Mouse (Mus musculus) testis, postnatal 10 days (tissue): ENCODE measurements around the gene Btbd7.
A peak's percentile ranks its signal among the peaks of the same experiment; 100 is the strongest.

Experiments used
- DNase-seq: peaks from one replicate; pipeline ENCODE4 v3.0.0; 2021; ENCODE audit warnings: low spot score

Gene Btbd7

DNA sequence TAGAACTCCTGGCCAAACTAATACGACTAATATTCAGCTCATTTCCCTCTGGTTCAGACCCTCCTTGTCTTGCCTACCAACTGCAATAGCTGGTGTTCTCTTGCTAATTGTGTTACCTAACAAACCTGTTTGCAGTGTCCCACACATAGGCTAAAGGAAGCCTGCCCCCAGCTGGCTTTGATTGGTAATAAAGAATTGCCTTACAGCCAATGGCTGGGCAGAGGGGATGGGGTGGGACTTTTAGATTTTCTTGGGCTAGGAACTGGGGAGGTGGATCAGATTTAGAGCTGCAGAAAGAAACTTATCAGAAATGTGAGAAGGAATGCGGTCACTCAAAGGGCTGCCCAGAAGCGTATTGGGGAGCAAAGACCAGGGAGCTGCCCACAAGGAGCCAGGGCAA, 98.8 kb downstream of the Btbd7 start:
- DNase-seq = peak; percentile 50

GRCm38 (mm10) chr12:102778151-102778550, 100.1 kb downstream of the Btbd7 start:
- DNase-seq = no peak

GRCm38 (mm10) chr12:102776035-102776434, 102.2 kb downstream of the Btbd7 start:
- no peak for DNase-seq

DNA sequence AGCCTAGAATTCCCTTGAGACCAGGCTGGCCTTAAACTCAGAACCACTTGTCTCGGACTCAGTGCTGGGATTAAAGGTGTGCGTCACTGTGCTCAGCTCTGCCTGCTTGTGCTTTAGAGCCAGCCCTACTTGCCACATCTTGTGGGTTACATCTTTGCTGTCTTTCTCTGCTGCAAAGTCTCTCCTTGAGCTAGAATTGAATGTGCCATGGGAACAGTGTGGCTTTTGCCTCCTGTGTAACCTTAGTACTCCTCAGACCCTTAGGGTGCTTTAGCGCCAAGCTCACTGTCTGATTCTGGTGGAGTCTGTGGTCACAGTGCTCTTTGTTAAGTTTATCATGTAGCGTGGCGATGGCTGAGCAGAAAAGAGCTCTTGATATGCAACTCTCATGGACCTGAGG, 105.6 kb downstream of the Btbd7 start:
- DNase-seq = no peak

GRCm38 (mm10) chr12:102771601-102772000, 106.7 kb downstream of the Btbd7 start:
- no peak for DNase-seq

DNA sequence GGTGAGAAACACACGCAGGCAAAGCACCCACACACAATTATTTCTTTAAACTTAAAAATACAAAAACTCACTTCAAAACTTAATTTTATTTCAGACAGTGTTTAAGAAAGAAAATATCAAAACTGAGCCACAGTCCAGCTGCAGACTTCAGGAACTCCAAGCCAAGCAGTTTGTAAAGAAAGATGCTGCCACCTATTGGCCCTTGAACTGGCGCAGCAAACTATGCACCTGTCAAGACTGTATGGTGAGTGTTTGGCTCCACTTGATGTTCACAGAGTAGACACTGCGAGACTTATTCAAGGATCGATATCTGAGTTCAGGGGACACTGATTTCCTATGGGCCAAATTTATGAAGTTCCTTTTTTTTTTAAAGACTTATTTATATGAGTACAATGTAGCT, 109.3 kb downstream of the Btbd7 start:
- no peak for DNase-seq

GRCm38 (mm10) chr12:102763696-102764095, 114.6 kb downstream of the Btbd7 start:
- DNase-seq = no peak

GRCm38 (mm10) chr12:102761668-102762067, 116.6 kb downstream of the Btbd7 start:
- no peak for DNase-seq

DNA sequence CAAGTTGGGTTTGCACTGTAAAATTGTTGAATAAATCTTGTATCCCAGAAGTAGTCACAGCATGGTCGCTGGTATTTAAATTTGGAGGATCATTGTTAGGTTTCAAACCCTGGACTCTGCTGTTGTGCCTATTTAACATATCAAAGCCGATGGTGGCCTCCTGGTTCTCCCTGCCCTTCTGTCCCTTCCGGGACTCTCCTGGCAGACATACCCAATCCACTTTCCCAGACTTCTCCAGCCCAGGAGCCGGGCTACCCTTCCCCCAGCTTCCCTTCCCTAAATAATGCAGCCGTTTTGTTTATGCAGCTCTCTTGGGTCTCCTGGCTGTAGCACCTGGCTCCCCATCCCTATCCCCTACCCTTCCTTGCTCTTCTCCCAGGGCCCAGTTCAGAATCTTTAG, 119.3 kb downstream of the Btbd7 start:
- no peak for DNase-seq

DNA sequence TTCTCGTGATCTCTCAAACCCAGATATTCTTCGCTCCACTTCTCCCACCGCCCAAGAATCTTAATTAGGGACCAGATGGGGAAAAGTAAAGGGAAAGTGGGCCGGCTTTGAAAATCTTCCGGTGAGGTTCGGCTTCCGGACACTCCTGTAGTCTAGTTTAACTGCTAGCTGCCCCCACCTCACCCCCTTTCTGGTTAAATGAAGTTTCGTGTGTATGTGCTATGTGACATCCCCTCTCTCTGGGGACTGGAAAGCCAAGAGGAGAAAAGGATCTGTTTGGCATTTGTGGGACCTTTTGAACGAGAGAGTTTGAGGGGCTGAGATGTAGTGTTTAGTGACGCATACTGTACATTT, 119.9 kb downstream of the Btbd7 start, which contains the start of gene Gm20604:
Gene Gm20604, minus strand, starts transcription at position 270 of the 354 bp plus-strand sequence.
- DNase-seq = no peak

- peak; percentile 97 for DNase-seq
Observed at GRCm38 (mm10) chr12:102757689-102758402, 120.4 kb downstream of the Btbd7 start, which contains the start of the genes Gm28051, Gon7 and Ubr7. Gene Gm28051, minus strand, starts transcription at chr12:102757765. Gene Gon7, minus strand, starts transcription at chr12:102757803. Gene Ubr7, plus strand, starts transcription at chr12:102757967.

- DNase-seq = peak; percentile 93
Observed at GRCm38 (mm10) chr12:102757055-102757688, 121.1 kb downstream of the Btbd7 start.

DNA sequence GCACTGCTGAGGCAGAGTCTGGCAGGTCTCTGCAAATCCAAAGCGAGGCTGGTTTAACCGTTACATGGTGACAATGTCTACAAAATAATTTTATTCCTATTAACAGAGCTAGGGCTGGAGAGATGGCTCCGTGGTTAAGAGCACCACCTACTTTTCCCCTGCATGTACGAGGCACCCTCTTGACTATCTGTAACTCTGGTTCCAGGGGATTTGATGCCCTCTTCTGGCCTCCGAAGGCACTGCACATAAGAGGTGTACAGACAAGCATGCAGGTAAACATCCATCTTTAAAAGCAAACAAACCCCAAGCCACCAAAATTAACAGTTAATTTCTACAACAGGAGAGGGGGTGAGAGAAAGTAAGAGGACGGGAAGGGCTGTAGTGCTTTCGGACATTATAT, 122.0 kb downstream of the Btbd7 start:
- DNase-seq = peak; percentile 53

DNA sequence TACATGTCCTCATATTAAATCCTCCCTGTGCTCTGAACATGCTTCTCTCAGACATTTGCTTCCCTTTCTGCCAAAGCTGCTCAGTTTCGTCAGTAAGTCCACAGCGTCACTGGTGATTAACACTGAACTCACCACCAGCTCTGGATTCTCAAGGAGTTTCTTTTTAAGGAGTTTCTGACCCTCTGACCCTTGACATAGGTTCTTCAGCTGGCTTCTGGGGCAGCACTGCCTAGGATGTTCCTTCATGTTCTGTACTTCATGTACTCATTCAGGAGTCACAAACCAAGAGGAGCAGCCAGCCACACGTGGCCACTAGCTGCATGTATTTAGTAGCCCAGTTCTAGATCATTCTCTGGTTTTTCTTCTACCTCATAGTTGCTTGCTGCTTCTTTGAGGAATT, 130.0 kb downstream of the Btbd7 start:
- no peak for DNase-seq

- no peak for DNase-seq
Observed at GRCm38 (mm10) chr12:102744839-102745238, 133.4 kb downstream of the Btbd7 start.

DNA sequence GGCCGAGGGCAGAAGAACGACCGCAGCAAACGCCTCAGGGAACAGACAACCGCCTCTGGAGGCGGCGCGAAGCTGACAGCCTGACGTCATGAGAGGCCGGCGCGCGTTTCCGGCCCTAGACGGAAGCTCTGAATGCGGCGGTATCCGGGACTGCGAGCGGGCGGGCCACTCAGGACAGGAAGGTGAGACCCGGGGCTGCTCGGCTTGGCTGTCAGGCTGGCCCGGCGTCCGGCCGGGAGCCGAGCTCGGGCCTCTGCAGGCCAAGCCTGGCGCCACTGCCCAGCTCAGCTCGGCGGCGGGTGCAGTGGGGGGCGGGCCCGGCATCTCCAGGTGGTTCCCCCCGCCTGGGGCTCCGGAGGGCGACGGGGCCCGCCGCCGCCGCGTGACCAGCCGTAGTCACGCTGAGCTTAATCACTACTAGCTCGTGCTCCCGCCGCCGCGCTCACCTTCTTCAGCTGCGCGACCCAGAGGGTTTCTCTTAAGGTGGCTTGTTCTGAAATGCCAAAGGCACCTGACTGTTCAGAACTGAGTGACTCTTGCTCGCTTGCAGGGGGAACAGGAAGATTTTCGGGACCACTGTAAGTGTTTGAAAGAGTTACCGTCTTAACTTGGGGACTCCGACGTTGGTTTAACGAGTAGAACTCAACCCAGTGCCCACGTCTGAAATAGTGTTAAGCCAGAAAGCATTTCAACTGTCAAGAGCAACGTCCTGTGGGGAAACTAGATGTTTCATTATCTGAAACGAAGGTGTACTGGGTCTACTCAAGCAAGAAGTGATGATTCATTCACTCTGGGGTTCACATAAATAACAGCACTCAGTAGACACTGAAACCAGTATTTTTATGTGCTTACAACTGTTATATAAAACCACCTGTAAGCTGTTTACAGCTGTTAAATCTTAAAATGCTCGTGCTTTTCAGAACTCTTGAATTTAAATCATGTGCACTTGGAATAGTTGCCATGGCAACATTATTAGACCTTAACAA, 134.4 kb downstream of the Btbd7 start, which contains the start of the genes Moap1 and Tmem251:
Gene Moap1, minus strand, starts transcription at position 73 of the 986 bp plus-strand sequence.
Gene Tmem251, plus strand, starts transcription at position 174 of the 986 bp plus-strand sequence.
- DNase-seq = peak; percentile 89

- no peak for DNase-seq
Observed at GRCm38 (mm10) chr12:102743036-102743588, 135.2 kb downstream of the Btbd7 start.

GRCm38 (mm10) chr12:102742056-102742455, 136.2 kb downstream of the Btbd7 start:
- DNase-seq = no peak

GRCm38 (mm10) chr12:102740285-102740684, 138.0 kb downstream of the Btbd7 start:
- no peak for DNase-seq

- no peak for DNase-seq
Observed at GRCm38 (mm10) chr12:102739096-102739495, 139.2 kb downstream of the Btbd7 start.

- peak; percentile 78 for DNase-seq
Observed at GRCm38 (mm10) chr12:102733381-102733780, 144.9 kb downstream of the Btbd7 start.
